Mouse (Mus musculus) kidney, postnatal 0 days (tissue): ENCODE data around the gene Agxt2. TPM values are rescaled to one million over a fixed set of nuclear protein-coding genes. Genes with fewer than 3 reads are reported as not detected.

Experiments used
- ATAC-seq: fragments of 200-750 bp; cut with Nextera tagmentation; replicated peaks from 2 replicates; pipeline ENCODE4 v1.8.0; 2017; ENCODE audit warnings: low read depth, moderate number of reproducible peaks, moderate TSS enrichment, moderate library complexity; ENCODE audit not compliant: low FRiP score
- DNase-seq: peaks from one replicate; pipeline ENCODE4 v3.0.0-alpha.2; 2016; ENCODE audit warnings: low spot score
- H3K27ac ChIP-seq: fragments of 300-500 bp; sonication (generic); 2 replicates; pipeline ENCODE4 v1.5.1; 2014; ENCODE audit warnings: mild to moderate bottlenecking
- H3K27me3 ChIP-seq: fragments of 300-500 bp; sonication (generic); 2 replicates; pipeline ENCODE4 v1.6.1; 2014; ENCODE audit warnings: low read length, mixed read lengths; ENCODE audit not compliant: insufficient read depth
- H3K36me3 ChIP-seq: fragments of 300-500 bp; sonication (generic); 2 replicates; pipeline ENCODE4 v1.6.1; 2014; ENCODE audit warnings: low read length, mixed read lengths; ENCODE audit not compliant: insufficient read depth
- H3K4me1 ChIP-seq: fragments of 300-500 bp; sonication (generic); replicated peaks from 2 replicates; pipeline ENCODE4 v1.6.1; 2014; ENCODE audit warnings: antibody characterized with exemption, low read length, mixed read lengths; ENCODE audit not compliant: insufficient read depth
- H3K4me2 ChIP-seq: fragments of 300-500 bp; sonication (generic); 2 replicates; pipeline ENCODE4 v1.6.1; 2014; ENCODE audit warnings: mild to moderate bottlenecking, low read length, moderate library complexity, mixed read lengths
- H3K4me3 ChIP-seq: fragments of 300-500 bp; sonication (generic); replicated peaks from 2 replicates; pipeline ENCODE4 v1.5.1; 2014; ENCODE audit warnings: low read depth, low read length
- H3K9ac ChIP-seq: fragments of 300-500 bp; sonication (generic); 2 replicates; pipeline ENCODE4 v1.6.1; 2014; ENCODE audit warnings: low read depth, low read length
- H3K9me3 ChIP-seq: fragments of 300-500 bp; sonication (generic); replicated peaks from 2 replicates; pipeline ENCODE4 v1.6.1; 2016; ENCODE audit warnings: low read length, inconsistent platforms, mixed read lengths
- CTCF ChIP-seq: IDR thresholded peaks from 2 replicates; pipeline ENCODE4 v1.5.1; 2016; ENCODE audit warnings: antibody characterized with exemption, low read depth, mild to moderate bottlenecking, moderate library complexity
- WGBS: fragments of 180-500 bp; shearing (Covaris S2); extraction: QIAGEN DNeasy Blood & Tissue Kit; methylation state at CpG from one replicate; pipeline ENCODE4 v1.1.7; 2014; 5-methylcytosine and 5-hydroxymethylcytosine counted together
- polyA plus RNA-seq: library from polyadenylated mRNA; unstranded; fragments of >200 nt; fragmentation: Nextera tagmentation; extraction: Ambion mirVana; gene quantifications from 2 replicates; pipeline ENCODE4 v1.2.1, GENCODE M21; 2015

The Agxt2 gene
- polyA plus RNA-seq, 1 experiment from 2014 or later = 17.8 TPM

DNA sequence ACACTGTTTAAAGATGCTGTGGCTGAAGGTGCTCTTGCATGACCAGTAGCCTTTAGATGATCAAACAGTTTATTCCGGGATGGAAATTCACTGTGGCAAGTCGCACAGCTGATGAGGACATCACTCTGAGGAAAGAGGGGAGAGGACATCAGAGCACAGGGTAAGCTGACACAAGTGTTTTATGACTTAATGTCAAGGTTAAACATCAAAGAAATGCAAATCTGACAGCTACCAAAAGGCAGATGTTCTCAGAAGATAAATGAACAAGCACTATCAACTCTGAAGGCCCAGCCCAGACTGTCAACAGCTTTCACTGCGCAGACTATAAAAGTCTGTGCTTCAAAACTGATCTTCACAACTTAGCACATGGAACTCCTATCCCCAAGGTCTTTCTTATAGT, 88.8 kb downstream of the Agxt2 start:
- H3K27me3 ChIP-seq = no peaks in the 10 kb centered on the region
- no peaks in the 10 kb centered on the region for H3K9me3 ChIP-seq
- no peak overlapping the region for H3K4me3 ChIP-seq
- H3K4me1 ChIP-seq = no peaks in the 10 kb centered on the region
- 77% methylated on average over 3 of the region's 3 CpGs for WGBS
- peaks cover 17% of the 10 kb centered on the region for H3K36me3 ChIP-seq
- no peak overlapping the region for H3K4me2 ChIP-seq
- no peak for DNase-seq
- no peak overlapping the region for H3K27ac ChIP-seq
- TF ChIP-seq CTCF = no peak
- no peak overlapping the region for H3K9ac ChIP-seq
- ATAC-seq = no peak

Other genes with a start within 250 kb of the Agxt2 start
- gene Prlr, start 181.3 kb upstream of the Agxt2 start, polyA plus RNA-seq = 6.9 and 9.1 TPM in 2 replicates
- gene Gm21973, start 33.2 kb upstream of the Agxt2 start, polyA plus RNA-seq = not detected in 2 replicates
- gene Dnajc21, start 112.0 kb downstream of the Agxt2 start, polyA plus RNA-seq = 16.1 and 20.3 TPM in 2 replicates
- 126 and 146 TPM in 2 replicates for gene Brix1, start 127.4 kb downstream of the Agxt2 start, polyA plus RNA-seq
- 27.1 and 29.1 TPM in 2 replicates for gene Rad1, start 127.5 kb downstream of the Agxt2 start, polyA plus RNA-seq
- not detected in 2 replicates for gene Ttc23l, start 200.1 kb downstream of the Agxt2 start, polyA plus RNA-seq